Mouse (Mus musculus) forebrain, embryonic 12.5 days (tissue): ENCODE measurements around the gene Glcci1. TPM values are rescaled to one million over a fixed set of nuclear protein-coding genes. Genes with fewer than 3 reads are reported as not detected.

Experiments
- ATAC-seq: fragments of 200-750 bp; cut with Nextera tagmentation; 2 replicates; pipeline ENCODE4 v1.8.0; 2017; ENCODE audit warnings: moderate TSS enrichment; ENCODE audit not compliant: low FRiP score
- H3K27ac ChIP-seq: fragments of 300-500 bp; sonication (generic); 2 replicates; pipeline ENCODE4 v1.5.1; 2016; ENCODE audit warnings: mild to moderate bottlenecking
- H3K27me3 ChIP-seq: fragments of 300-500 bp; sonication (generic); 2 replicates; pipeline ENCODE4 v1.6.1; 2016; ENCODE audit warnings: mild to moderate bottlenecking
- H3K36me3 ChIP-seq: fragments of 300-500 bp; sonication (generic); replicated peaks from 2 replicates; pipeline ENCODE4 v1.6.1; 2016; ENCODE audit warnings: mild to moderate bottlenecking
- H3K4me1 ChIP-seq: fragments of 300-500 bp; sonication (generic); 2 replicates; pipeline ENCODE4 v1.6.1; 2016
- H3K4me2 ChIP-seq: fragments of 300-500 bp; sonication (generic); 2 replicates; pipeline ENCODE4 v1.6.1; 2016; ENCODE audit warnings: mild to moderate bottlenecking, moderate library complexity
- H3K4me3 ChIP-seq: fragments of 300-500 bp; sonication (generic); replicated peaks from 2 replicates; pipeline ENCODE4 v1.5.1; 2016; ENCODE audit warnings: mild to moderate bottlenecking
- H3K9ac ChIP-seq: fragments of 300-500 bp; sonication (generic); 2 replicates; pipeline ENCODE4 v1.6.1; 2016; ENCODE audit warnings: mild to moderate bottlenecking
- H3K9me3 ChIP-seq: fragments of 300-500 bp; sonication (generic); 2 replicates; pipeline ENCODE4 v1.6.1; 2016
- WGBS: fragments of 180-500 bp; shearing (Covaris S2); methylation state at CpG from one replicate; pipeline ENCODE4 v1.1.7; 2016; 5-methylcytosine and 5-hydroxymethylcytosine counted together
- polyA plus RNA-seq: library from polyadenylated mRNA; unstranded; fragments of >200 nt; fragmentation: Nextera tagmentation; extraction: Ambion mirVana; gene quantifications from 2 replicates; pipeline ENCODE4 v1.2.1, GENCODE M21; 2016

Glcci1 gene
- polyA plus RNA-seq, 1 experiment from 2014 or later: 18.8 TPM

GRCm38 (mm10) chr6:8497868-8498257 is 11.5 kb upstream of the Glcci1 start:
- Histone ChIP-seq H3K4me1 (no peaks in the 10 kb centered on the region), H3K4me2 (no peak overlapping the region), H3K9ac (no peak overlapping the region), H3K9me3 (no peaks in the 10 kb centered on the region), H3K27ac (no peak overlapping the region), H3K4me3 (no peak overlapping the region), H3K36me3 (no peaks in the 10 kb centered on the region), H3K27me3 (no peaks in the 10 kb centered on the region)
- no peak for ATAC-seq
- 80% methylated on average over 6 of the region's 6 CpGs for WGBS

GRCm38 (mm10) chr6:8498961-8499360 is 10.4 kb upstream of the Glcci1 start:
- H3K27me3 ChIP-seq: no peaks in the 10 kb centered on the region
- no peak overlapping the region for H3K4me2 ChIP-seq
- no peak for ATAC-seq
- H3K36me3 ChIP-seq: no peaks in the 10 kb centered on the region
- WGBS: 85% methylated on average over 3 of the region's 3 CpGs
- H3K9ac ChIP-seq: no peak overlapping the region
- no peaks in the 10 kb centered on the region for H3K9me3 ChIP-seq
- no peak overlapping the region for H3K27ac ChIP-seq
- H3K4me1 ChIP-seq: no peaks in the 10 kb centered on the region
- H3K4me3 ChIP-seq: no peak overlapping the region

- ATAC-seq: no peak
- 44% methylated on average over 3 of the region's 3 CpGs for WGBS
- Histone ChIP-seq H3K36me3 (no peaks in the 10 kb centered on the region), H3K27ac (no peak overlapping the region), H3K4me3 (no peak overlapping the region), H3K27me3 (no peaks in the 10 kb centered on the region), H3K4me1 (peaks cover 4% of the 10 kb centered on the region; the same call in 1 of the 2 replicates), H3K9me3 (no peaks in the 10 kb centered on the region), H3K9ac (no peak overlapping the region), H3K4me2 (no peak overlapping the region)
Measured at GRCm38 (mm10) chr6:8503953-8504352, 5.4 kb upstream of the Glcci1 start.

GRCm38 (mm10) chr6:8504521-8505228 is 4.7 kb upstream of the Glcci1 start:
- Histone ChIP-seq H3K4me1 (peaks cover 4% of the 10 kb centered on the region; the same call in 1 of the 2 replicates), H3K9me3 (no peaks in the 10 kb centered on the region), H3K4me3 (no peak overlapping the region), H3K9ac (no peak overlapping the region), H3K36me3 (no peaks in the 10 kb centered on the region), H3K4me2 (no peak overlapping the region), H3K27me3 (no peaks in the 10 kb centered on the region), H3K27ac (no peak overlapping the region)
- ATAC-seq: no peak
- 87% methylated on average over 6 of the region's 6 CpGs for WGBS

- ATAC-seq: no peak
Measured at GRCm38 (mm10) chr6:8506631-8507030, 2.8 kb upstream of the Glcci1 start.

GRCm38 (mm10) chr6:8508883-8509536 is 390 bp upstream of the Glcci1 start:
- no peaks in the 10 kb centered on the region for H3K27me3 ChIP-seq
- H3K9ac ChIP-seq: peak overlapping the region; percentile 99
- H3K4me3 ChIP-seq: peak overlapping the region; percentile 97
- H3K9me3 ChIP-seq: no peaks in the 10 kb centered on the region
- ATAC-seq: peak; percentile 99
- WGBS: under 1% methylated on average over 51 of the region's 56 CpGs
- peak overlapping the region; percentile 76 for H3K4me2 ChIP-seq
- no peaks in the 10 kb centered on the region for H3K36me3 ChIP-seq
- peaks cover 22% of the 10 kb centered on the region for H3K4me1 ChIP-seq
- H3K27ac ChIP-seq: peak overlapping the region; percentile 100

More at GRCm38 (mm10) chr6:8506631-8507030, 2.8 kb upstream of the Glcci1 start:
- no peaks in the 10 kb centered on the region for H3K27me3 ChIP-seq
- H3K4me2 ChIP-seq: no peak overlapping the region
- H3K4me1 ChIP-seq: peaks cover 8% of the 10 kb centered on the region
- no peaks in the 10 kb centered on the region for H3K36me3 ChIP-seq
- H3K9ac ChIP-seq: no peak overlapping the region
- H3K27ac ChIP-seq: no peak overlapping the region
- no peaks in the 10 kb centered on the region for H3K9me3 ChIP-seq
- H3K4me3 ChIP-seq: no peak overlapping the region

GRCm38 (mm10) chr6:8509961-8510863 is 812 bp downstream of the Glcci1 start:
- ATAC-seq: no peak; the same call in 1 of the 2 replicates
- WGBS: under 1% methylated on average over 69 of the region's 73 CpGs
- Histone ChIP-seq H3K36me3 (no peaks in the 10 kb centered on the region), H3K4me1 (peaks cover 22% of the 10 kb centered on the region), H3K27ac (peak overlapping the region; percentile 100), H3K27me3 (no peaks in the 10 kb centered on the region), H3K4me3 (peak overlapping the region; percentile 97), H3K4me2 (peak overlapping the region; percentile 76), H3K9ac (peak overlapping the region; percentile 99), H3K9me3 (no peaks in the 10 kb centered on the region)

GRCm38 (mm10) chr6:8510864-8511428 is 1.5 kb downstream of the Glcci1 start:
- Histone ChIP-seq H3K4me3 (peak overlapping the region; percentile 97), H3K27ac (peak overlapping the region; percentile 100), H3K9ac (peak overlapping the region; percentile 99), H3K9me3 (no peaks in the 10 kb centered on the region), H3K4me1 (peaks cover 22% of the 10 kb centered on the region), H3K4me2 (peak overlapping the region; percentile 76), H3K36me3 (no peaks in the 10 kb centered on the region), H3K27me3 (no peaks in the 10 kb centered on the region)
- ATAC-seq: no peak
- 3% methylated on average over 7 of the region's 7 CpGs for WGBS

GRCm38 (mm10) chr6:8511447-8511846 is 2.0 kb downstream of the Glcci1 start:
- 5% methylated on average over 3 of the region's 3 CpGs for whole genome bisulfite sequencing
- H3K27ac ChIP-seq: 0 out of 2 replicates have a peak overlapping the region, but pooled peaks have one; percentile 100

GRCm38 (mm10) chr6:8512416-8512815 is 3.0 kb downstream of the Glcci1 start:
- H3K4me2 ChIP-seq: peak overlapping the region; percentile 76
- H3K4me3 ChIP-seq: peak overlapping the region; percentile 97
- no peak for ATAC-seq
- H3K27me3 ChIP-seq: no peaks in the 10 kb centered on the region
- no peak overlapping the region for H3K27ac ChIP-seq
- H3K9me3 ChIP-seq: no peaks in the 10 kb centered on the region
- no peaks in the 10 kb centered on the region for H3K36me3 ChIP-seq
- WGBS: 11% methylated on average over 8 of the region's 8 CpGs
- H3K9ac ChIP-seq: peak overlapping the region; percentile 99
- peaks cover 22% of the 10 kb centered on the region for H3K4me1 ChIP-seq

More at GRCm38 (mm10) chr6:8511447-8511846, 2.0 kb downstream of the Glcci1 start:
- peak overlapping the region; percentile 97 for H3K4me3 ChIP-seq
- no peaks in the 10 kb centered on the region for H3K36me3 ChIP-seq
- no peaks in the 10 kb centered on the region for H3K9me3 ChIP-seq
- H3K27me3 ChIP-seq: no peaks in the 10 kb centered on the region
- H3K9ac ChIP-seq: peak overlapping the region; percentile 99
- peak overlapping the region; percentile 76 for H3K4me2 ChIP-seq
- no peak for ATAC-seq
- H3K4me1 ChIP-seq: peaks cover 22% of the 10 kb centered on the region

GRCm38 (mm10) chr6:8519687-8520086 is 10.3 kb downstream of the Glcci1 start:
- Histone ChIP-seq H3K9me3 (no peaks in the 10 kb centered on the region), H3K27ac (no peak overlapping the region), H3K36me3 (no peaks in the 10 kb centered on the region), H3K4me2 (no peak overlapping the region), H3K9ac (no peak overlapping the region), H3K4me3 (no peak overlapping the region), H3K4me1 (no peaks in the 10 kb centered on the region), H3K27me3 (no peaks in the 10 kb centered on the region)
- no peak for ATAC-seq
- 87% methylated on average over 3 of the region's 3 CpGs for WGBS

- WGBS: 95% methylated on average over 4 of the region's 4 CpGs
- no peak overlapping the region for H3K27ac ChIP-seq
- ATAC-seq: no peak
Measured at GRCm38 (mm10) chr6:8521231-8521630, 11.8 kb downstream of the Glcci1 start.

More at GRCm38 (mm10) chr6:8521231-8521630, 11.8 kb downstream of the Glcci1 start:
- Histone ChIP-seq H3K4me3 (no peak overlapping the region), H3K36me3 (no peaks in the 10 kb centered on the region), H3K4me1 (no peaks in the 10 kb centered on the region), H3K9ac (no peak overlapping the region), H3K9me3 (no peaks in the 10 kb centered on the region), H3K27me3 (no peaks in the 10 kb centered on the region), H3K4me2 (no peak overlapping the region)
